Mouse (Mus musculus): ENCODE results near the gene Hipk2.

GRCm38 (mm10) chr6:38772836-38773518, 103.0 kb downstream of the Hipk2 start:
- TF ChIP-seq CTCF (IDR thresholded peaks at IDR 0.05; ENCODE audit: borderline replicate concordance, insufficient read depth, low read depth, low read length) (no peak), POLR2A (IDR thresholded peaks at IDR 0.05; ENCODE audit: borderline replicate concordance, insufficient read depth, low read length) (no peak)

All from cerebellum, adult 2 months (tissue).